Mouse (Mus musculus) layer of hippocampus, postnatal 10 days (tissue): ENCODE measurements at regions not wholly inside any gene's neighbourhood (a gene's known extent, or its start where the extent isn't known, plus 50 kb on each side); places are given as distances from the start of the nearest gene placed in this dataset.

Source experiments
- DNase-seq, 2 experiments: peaks; one replicate each; pipeline ENCODE4 v3.0.0; 2021; ENCODE audit warnings: low spot score in 2 of 2

- DNase-seq, result no peak
These were observed 179.6 kb downstream of the Sp3 start for GRCm38 (mm10) chr2:72800696-72801095.

- no peak for DNase-seq
These were observed 166.8 kb downstream of the Sp3 start for GRCm38 (mm10) chr2:72813282-72813974.

GRCm38 (mm10) chr2:72825251-72825650 is 155.0 kb downstream of the Sp3 start:
- DNase-seq, result no peak

- DNase-seq, result no peak
These were observed 151.1 kb downstream of the Sp3 start for GRCm38 (mm10) chr2:72829139-72829538.

GRCm38 (mm10) chr2:72832770-72833169 is 147.5 kb downstream of the Sp3 start:
- DNase-seq, result no peak

- DNase-seq, result no peak
These were observed 142.0 kb downstream of the Sp3 start for GRCm38 (mm10) chr2:72838085-72838727.

- DNase-seq, result no peak
These were observed 140.6 kb downstream of the Sp3 start for GRCm38 (mm10) chr2:72839673-72840072.

GRCm38 (mm10) chr2:72841367-72841766 is 138.9 kb downstream of the Sp3 start:
- no peak for DNase-seq

GRCm38 (mm10) chr2:72843610-72844009 is 136.6 kb downstream of the Sp3 start:
- DNase-seq, result no peak

- no peak for DNase-seq
These were observed 130.6 kb downstream of the Sp3 start for GRCm38 (mm10) chr2:72849441-72850192.

- no peak for DNase-seq
These were observed 127.7 kb downstream of the Sp3 start for GRCm38 (mm10) chr2:72852509-72852908.

GRCm38 (mm10) chr2:72855276-72855970 is 124.8 kb downstream of the Sp3 start:
- DNase-seq, result no peak

- no peak for DNase-seq
These were observed 124.1 kb downstream of the Sp3 start for GRCm38 (mm10) chr2:72855971-72856755.

GRCm38 (mm10) chr2:72857377-72857776 is 122.9 kb downstream of the Sp3 start:
- no peak for DNase-seq

GRCm38 (mm10) chr2:72865462-72866365 is 114.5 kb downstream of the Sp3 start:
- no peak for DNase-seq

- DNase-seq, result no peak
These were observed 113.9 kb downstream of the Sp3 start for GRCm38 (mm10) chr2:72866366-72866688.

GRCm38 (mm10) chr2:72868173-72868572 is 112.1 kb downstream of the Sp3 start:
- DNase-seq, result no peak

GRCm38 (mm10) chr2:72871836-72872235 is 108.4 kb downstream of the Sp3 start:
- peak; percentile 46 to 60 for DNase-seq

- DNase-seq, result no peak
These were observed 106.3 kb downstream of the Sp3 start for GRCm38 (mm10) chr2:72873948-72874347.

GRCm38 (mm10) chr2:72874533-72874932 is 105.7 kb downstream of the Sp3 start:
- DNase-seq, result no peak
